Mouse (Mus musculus): Measurements from ENCODE around the gene Med13l.

DNA sequence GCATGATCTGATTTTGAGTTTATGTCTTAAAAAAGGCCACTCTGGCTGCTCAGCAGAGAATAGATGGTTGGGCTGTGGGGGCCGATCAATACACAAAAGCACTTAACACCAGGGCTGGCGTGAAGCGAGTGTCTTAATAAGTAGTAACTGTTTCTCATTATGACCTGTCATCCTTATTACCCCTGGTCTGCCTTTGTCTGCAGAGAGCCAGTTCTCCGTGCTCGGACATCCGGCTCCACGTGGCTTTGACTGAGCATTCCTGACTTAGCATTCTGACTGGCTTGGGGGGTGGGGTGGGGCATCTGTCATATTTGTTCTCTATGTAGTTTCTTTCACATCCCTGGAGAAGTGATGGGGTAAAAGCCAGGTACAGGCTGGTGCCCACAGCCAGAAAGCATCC lies 31.2 kb upstream of the Med13l start:
- no peak for TF ChIP-seq POLR2A (IDR thresholded peaks at IDR 0.05; ENCODE audit: low read depth, low read length)
- TF ChIP-seq MYC (IDR thresholded peaks at IDR 0.05; ENCODE audit: low read depth, low read length) = no peak
- no peak for TF ChIP-seq ZMIZ1 (IDR thresholded peaks at IDR 0.05; ENCODE audit: low read depth, low read length)
- TF ChIP-seq ZNF384 (IDR thresholded peaks at IDR 0.05; ENCODE audit: low read depth, low read length) = no peak
- no peak for TF ChIP-seq BHLHE40 (IDR thresholded peaks at IDR 0.05; ENCODE audit: low read depth, low read length)
- TF ChIP-seq JUND (conservative IDR thresholded peaks at IDR 0.05; ENCODE audit: low read depth, low read length) = no peak
- no peak for TF ChIP-seq ETS1 (conservative IDR thresholded peaks at IDR 0.05; ENCODE audit: low read depth, low read length)
- TF ChIP-seq CTCF (conservative IDR thresholded peaks at IDR 0.05 in 1 of 2, IDR thresholded peaks at IDR 0.05 in 1 of 2; ENCODE audit: low read depth in 2 of 2, low read length in 2 of 2) = no peak
- TF ChIP-seq POLR2AphosphoS2 (IDR thresholded peaks at IDR 0.05; ENCODE audit: low read depth, low read length) = no peak
- no peak for TF ChIP-seq USF1 (IDR thresholded peaks at IDR 0.05; ENCODE audit: low read depth, low read length)
